Mouse (Mus musculus): ENCODE data around the gene Ubr3. TPM values are rescaled to one million over a fixed set of nuclear protein-coding genes. Genes with fewer than 3 reads are reported as not detected.
"Not testable (repeated sequence)": the region's sequence is repeated elsewhere in the genome, so short reads cannot be mapped to it uniquely, and the experiment has no call there.

The Ubr3 gene
- polyA plus RNA-seq, 1 experiment, result 19.1 TPM

DNA sequence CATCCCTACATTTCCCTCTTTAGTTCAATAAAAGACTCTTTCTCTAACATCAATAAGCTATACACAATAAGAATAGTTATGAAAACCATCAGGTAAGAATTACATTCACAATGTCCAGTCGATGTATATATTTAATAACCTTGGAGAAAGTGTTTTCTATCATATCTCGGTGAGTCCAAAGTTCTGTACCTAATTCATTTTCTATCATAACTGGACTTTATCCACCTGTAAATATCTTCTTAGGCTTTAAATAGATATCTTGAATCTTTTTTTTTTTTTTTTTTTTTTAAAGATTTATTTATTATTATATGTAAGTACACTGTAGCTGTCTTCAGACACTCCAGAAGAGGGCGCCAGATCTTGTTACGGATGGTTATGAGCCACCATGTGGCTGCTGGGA is 10.3 kb downstream of the Ubr3 start:
- not testable (repeated sequence) for DNase-seq (ENCODE audit: low read depth)

DNA sequence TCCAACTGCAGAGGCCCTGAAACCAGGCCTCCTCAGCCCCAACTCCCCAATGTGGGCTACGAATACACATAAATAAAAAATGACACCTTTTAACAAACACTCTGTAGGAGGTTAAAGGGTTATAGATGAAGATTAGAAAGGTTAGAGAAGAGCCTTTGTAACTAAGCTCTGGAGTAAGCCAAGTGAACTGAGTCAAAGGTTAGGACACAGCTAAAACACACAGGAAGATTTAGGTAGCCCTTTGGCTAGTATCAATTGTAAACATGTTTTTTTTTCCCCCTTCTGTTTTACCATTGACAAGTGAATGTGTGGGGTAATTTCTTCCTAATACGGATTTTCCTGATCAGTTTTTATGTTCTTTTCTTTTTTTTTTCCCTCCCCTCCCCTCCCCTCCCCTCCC is 15.8 kb downstream of the Ubr3 start:
- DNase-seq (ENCODE audit: low read depth), result no peak

DNA sequence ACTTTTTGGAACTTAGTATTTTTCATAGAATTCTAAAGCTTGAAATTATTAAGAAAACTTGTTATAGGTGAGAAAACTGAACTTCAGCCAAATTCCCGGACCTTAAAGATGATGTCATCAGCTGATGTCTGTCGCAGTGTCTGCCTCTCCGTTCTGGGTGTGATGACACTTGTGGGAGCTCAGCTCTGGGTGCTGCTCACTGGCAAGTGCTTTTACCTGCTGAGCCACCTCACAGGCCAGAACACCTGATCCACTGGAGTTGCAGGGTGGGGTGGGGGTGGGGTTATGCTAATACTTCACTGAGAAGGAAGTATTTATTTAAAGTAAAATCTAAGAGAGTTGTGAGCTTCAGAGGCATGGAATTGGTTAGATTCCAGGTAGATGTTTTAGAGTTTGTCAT is 20.3 kb downstream of the Ubr3 start:
- DNase-seq (ENCODE audit: low read depth), result no peak

DNA sequence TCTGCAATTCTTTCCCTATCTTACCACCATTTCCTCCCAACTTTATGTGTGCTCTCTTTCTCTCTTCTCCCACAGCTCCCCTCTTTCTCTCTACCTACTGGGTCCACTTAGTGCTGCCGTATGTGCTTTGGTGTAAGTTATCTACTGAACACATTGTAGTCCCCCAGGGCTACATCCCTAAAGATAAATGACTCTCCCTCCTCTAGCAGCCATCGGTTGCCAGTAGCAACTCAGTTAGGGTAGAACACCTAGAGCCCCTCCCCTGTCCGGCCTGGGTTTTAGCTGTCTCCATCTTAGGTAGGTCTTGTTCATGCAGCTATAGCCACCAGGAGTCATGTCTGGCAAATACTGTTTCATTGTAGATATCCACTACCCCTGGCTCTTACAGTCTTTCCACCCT is 27.9 kb downstream of the Ubr3 start:
- no peak for DNase-seq (ENCODE audit: low read depth)

DNA sequence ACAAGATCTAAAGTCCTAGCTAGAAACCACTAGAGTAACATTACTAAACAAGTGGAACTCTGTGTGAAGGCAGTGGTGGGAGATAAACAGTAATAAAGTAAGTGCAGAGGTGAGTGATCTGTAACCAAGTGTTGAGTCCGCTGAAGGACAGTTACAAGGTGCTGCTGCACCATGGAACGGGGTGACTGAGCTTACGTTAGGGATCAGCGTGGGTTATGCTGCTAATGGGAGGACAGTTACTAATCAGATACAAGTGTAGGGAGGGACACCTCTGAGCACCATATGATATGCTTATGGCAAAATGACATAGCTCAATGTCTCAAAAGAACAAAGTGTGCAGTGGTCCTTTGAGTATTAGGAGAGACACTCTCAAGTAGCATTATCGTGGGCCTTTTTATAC is 39.3 kb downstream of the Ubr3 start:
- no peak for DNase-seq (ENCODE audit: low read depth)

DNA sequence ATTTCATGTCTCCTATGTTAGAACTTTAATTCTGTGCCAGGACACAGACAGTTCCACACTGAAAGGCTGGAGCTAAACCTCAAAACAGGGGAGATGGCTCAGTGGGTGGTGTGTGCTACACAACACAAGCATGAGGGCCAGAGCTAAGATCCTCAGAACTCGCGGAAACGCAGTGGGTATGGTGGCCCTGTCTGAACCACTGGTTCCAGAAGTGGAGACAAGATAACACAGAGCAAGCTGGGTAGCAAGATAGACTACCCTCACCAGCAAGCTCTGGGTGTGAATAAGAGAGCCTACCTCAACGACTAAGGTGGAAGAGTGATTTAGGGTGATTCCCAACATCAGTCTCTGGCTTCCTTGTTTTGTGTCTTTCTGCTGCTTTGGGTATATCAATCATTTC is 42.2 kb downstream of the Ubr3 start:
- DNase-seq (ENCODE audit: low read depth), result no peak

DNA sequence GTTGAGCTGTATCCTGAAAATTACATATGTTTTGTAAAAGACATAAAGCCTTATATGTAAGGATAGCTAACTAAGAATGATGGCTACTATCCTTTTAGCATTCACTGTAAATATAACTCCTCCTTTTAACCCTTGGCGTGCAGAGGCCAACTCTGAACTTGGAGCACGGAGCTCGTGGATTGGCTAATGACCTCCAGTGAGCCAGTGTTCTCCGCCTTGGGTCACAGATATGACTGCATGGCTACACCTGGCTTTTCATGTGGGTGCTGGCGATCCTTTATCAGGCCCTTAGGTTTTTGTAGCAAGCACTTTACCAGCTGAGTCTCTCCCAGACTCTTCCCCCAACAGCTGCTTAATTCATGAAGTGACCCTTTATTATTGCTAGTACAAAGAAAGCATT is 42.6 kb downstream of the Ubr3 start:
- no peak for DNase-seq (ENCODE audit: low read depth)

DNA sequence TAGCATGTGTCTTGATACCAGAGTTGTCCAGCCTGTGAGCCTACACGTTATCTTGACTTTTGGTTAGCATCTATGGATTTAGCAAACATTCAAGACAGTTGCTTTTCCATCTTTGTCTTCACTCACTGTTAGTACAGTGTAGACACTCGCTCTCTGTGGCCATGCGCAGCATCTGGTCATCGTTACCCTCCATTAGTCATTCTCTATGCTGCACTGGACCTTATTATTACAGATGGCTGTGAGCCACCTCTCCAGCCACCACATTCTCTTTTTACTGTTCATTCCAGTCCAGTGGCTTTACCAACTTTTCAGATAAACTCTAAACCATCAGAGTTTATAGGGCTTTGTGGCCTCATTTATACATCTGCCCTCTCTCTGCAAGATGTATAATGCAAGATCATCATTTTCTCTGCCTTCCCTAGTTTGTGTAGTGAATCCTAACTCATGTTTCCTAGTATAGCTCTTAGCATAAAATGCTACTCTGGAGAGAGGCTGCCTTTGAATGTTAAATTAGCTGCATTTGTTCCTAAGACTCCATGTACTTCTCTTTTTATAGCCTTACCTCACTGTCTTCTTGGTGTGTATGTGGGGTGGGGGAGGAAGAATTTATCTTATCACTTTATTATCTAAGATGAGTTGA is 44.5 kb downstream of the Ubr3 start:
- no peak for DNase-seq (ENCODE audit: low read depth)

DNA sequence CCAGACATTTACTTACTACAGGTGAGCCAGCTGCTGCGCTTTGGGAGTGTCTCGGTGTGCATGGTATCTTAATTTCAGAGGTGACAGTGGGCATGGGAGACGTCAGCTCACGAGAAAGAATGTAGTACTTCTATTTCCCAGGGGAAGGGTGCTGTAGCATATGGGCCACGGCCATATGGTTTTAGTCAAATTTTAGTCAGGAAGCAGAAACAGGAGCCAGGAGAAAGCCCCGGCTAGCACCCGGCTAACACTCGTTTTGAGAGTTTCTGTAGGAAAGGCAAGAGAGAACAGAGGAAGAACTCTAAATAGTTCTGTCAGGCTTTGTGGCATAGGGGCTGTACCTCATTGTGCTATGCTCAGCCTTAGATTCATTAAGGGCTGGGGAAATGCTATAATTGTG is 55.8 kb downstream of the Ubr3 start:
- DNase-seq (ENCODE audit: low read depth), result no peak

DNA sequence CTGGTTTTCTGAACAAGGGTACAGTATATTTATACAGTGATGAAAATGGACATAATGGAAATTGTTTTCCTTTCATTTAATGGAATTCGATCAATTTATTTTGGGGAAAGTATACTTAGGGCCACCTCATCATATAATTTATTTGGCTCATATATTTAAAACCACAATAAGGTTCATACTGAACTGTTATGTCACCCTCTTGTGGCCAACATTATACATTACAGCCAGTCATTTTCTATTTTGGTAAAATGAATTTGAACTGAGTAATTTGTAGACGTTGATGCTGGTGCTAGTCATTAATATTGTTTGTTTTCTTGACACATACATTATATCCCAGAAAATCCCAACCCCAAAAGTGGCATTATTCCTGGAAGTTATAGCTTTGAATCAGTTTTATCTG is 58.6 kb downstream of the Ubr3 start:
- no peak for DNase-seq (ENCODE audit: low read depth)

DNA sequence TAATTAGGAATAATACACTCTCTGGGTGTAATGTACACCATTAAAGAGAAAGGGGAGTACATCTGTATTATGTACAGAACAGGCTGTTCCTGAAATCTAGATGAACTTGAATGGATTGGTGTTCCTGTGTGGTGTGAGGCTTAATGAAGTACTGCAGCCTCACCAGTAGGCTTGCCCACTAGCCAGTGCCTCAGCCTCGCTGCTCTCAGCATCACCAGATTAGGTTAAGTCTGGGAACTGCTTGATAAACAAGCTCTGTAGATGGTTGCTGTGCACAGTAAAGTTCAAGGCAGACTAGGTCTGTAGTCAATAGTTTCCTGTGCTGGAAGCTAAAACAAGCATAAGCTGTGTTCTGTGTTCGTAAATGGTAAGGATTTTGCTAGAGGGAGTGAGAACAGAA is 60.6 kb downstream of the Ubr3 start:
- no peak for DNase-seq (ENCODE audit: low read depth)

DNA sequence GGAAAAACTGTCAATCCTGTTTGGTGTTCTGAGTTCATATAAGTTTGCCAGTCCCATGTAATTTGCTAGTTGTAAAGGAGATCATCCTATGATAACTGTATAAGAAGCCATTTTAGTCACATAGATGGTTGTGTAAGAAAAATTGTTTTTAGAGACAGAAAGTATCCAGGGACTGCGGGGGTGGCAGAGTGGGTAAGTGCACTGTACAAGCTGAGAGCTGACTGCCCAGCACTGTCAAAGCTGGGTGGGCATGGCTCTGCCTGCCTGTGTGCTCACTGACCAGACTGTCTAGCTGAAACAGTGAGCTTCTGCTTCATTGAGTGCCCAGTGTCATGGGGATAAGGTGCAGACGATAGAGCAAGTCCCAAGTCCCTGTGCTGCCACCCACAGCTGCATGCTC is 77.8 kb downstream of the Ubr3 start:
- no peak for DNase-seq (ENCODE audit: low read depth)

DNA sequence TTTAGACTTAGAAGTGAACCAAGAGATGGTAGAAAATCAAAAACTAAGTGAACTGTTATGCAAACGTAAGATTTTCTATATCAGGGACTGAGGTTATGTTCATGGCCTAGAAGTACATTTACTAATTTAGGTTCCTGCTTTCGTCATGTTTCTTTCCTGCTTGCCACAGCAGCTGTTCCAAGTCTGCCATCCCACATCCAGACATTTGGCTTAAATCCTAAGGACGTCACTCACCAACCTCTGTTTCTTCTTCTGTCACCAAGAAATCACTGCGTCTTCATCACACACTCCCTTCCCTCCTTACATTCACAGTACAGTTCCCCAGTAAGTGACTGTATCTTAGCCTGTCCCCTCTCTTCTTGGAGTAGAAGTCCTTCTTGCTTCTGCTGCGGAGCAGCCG is 92.2 kb downstream of the Ubr3 start:
- DNase-seq (ENCODE audit: low read depth), result no peak

DNA sequence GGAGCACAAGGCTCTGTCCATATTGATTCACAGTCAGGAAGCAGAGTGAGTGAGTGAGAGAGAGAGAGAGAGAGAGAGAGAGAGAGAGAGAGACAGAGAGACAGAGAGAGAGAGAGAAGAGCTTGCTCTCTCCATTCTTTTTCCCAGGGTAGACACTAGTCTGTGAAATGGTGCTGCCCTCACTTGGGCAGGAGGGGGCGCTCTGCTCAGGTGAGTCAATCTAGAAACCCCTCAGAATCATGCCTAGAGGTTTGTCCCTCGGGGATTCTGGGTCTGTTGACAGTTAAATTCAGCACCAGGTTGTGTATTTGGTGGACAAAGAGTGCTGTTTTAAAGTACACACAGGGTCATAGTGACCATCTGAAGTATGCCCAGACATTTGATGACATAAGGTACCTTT is 93.6 kb downstream of the Ubr3 start:
- no peak for DNase-seq (ENCODE audit: low read depth)

DNA sequence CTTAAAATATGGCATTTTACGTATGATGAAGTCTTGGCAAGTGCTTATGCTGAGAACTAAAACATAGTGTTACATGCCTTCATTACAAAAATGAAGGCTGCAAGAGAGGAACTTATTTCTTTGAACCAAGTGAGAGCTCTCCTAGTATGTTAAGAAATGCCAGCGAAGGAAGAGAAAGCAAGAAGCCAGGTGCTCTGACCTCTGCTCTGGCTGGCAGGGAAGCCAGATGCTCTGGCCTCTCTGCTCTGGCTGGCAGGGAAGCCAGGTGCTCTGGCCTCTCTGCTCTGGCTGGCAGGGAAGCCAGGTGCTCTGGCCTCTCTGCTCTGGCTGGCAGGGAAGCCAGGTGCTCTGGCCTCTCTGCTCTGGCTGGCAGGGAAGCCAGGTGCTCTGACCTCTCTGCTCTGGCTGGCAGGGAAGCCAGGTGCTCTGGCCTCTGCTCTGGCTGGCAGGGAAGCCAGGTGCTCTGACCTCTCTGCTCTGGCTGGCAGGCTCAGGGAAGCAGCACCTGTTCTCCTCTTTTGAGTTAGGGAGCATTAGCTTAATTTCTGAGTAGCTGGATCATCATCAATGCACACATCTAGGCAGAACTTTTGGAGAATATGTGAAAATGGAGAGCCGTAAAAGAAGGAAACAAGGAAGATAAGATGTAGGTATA is 97.2 kb downstream of the Ubr3 start:
- DNase-seq (ENCODE audit: low read depth), result peak; percentile 24

DNA sequence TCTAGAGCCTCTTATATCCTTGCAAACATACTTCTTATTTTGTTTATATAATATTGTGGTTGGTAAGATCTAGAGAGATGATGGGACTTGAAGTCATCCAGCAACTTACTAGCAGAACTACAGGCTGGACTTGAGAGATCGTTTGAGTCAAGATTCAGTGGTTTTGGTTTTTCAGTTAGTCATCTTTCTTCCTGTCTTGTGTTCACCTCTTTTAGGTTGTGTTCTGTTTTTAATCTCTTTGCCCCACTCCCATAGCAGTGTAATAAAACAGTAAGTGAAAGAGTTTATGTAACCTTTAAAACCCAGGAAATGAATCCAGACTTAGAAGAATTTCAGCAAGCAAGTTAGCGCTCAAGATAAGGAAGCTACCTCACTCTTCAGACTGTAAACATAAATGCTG is 97.7 kb downstream of the Ubr3 start:
- no peak for DNase-seq (ENCODE audit: low read depth)

DNA sequence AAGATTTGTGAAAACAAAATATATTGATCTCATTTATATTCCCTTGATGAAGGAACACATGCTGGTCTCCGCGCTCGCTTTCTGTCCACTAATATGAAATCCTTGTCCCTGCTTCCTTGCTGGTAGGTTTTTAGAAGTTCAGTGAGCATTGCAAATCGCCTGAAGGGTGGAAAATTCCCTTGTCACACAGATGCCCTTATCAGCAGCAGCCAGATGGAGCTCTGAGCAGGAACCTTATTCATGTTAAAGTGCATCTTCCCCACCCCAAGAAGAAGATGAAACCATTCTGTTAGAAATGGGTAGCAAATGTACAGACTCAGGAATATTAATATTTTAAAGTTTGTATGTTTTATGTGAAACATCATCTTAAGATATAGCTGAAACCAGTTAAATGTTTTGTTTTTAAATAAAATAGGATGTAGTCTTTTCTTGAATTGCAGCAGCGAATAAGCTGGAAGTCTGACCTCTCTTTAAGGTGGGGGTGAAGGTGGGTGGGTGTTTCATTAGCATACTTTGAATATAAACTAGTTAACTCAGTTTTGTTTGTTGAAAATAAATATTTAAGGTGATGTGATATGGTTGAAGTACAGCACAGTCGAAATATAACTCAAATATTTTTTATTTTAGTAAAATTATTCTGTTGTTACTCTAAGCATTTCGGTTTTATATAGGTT is 102.2 kb downstream of the Ubr3 start:
- DNase-seq (ENCODE audit: low read depth), result no peak

DNA sequence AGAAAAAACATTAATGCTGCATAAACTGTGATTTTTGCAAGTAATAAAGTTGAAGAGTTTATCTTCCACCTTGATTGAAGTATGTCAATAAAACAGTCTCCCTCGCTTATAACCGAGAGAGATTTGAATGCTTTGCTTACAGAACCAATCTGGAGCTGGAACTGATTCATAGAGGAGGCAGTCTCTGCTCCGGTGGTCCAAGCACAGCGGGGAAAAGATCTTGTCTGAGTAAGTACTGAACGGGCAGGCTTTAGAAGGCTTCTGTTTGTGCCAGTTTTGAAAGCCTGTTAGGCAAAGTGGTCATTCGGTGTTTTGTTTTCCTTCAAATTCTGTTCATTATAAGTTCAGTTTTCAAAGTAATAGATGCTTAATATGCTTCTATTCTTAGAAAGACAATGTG is 103.3 kb downstream of the Ubr3 start:
- DNase-seq (ENCODE audit: low read depth), result no peak

DNA sequence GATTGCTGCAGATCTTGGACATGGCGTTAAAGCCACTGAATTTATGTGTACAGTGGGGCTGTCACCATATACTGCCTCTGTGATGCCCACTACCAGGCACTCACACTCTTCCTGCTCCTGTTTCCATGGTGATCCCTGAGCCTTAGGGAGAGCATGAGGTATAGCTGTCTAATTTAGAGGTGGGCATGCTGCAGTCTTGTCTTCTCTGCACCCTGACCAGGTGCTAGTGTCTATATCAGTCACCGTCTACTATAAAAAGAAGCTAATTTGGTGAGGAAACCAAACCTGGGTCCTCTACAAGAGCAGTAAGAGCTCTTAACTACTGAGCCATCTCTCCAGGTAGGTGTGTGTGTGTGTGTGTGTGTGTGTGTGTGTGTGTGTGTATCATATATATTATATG is 109.4 kb downstream of the Ubr3 start:
- no peak for DNase-seq (ENCODE audit: low read depth)

DNA sequence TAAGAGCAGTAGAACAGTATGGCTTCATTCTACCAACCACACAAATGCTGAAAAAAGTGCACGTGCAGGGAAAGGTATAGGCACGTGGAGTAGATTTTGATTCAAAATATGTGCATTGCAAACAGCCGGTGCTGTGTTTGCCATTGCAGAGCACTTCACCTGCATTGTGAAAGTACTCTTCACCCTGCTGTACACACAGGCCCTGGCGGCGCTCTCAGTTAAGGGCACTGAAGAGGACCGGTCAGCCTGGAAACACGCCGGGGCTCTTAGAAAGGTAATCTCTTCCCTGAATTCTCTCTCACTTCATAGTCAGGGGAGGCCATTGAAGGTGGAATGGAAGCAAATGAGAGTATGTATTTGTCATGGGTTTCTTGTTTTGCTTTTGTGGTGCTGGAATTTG is 115.9 kb downstream of the Ubr3 start:
- no peak for DNase-seq (ENCODE audit: low read depth)

DNA sequence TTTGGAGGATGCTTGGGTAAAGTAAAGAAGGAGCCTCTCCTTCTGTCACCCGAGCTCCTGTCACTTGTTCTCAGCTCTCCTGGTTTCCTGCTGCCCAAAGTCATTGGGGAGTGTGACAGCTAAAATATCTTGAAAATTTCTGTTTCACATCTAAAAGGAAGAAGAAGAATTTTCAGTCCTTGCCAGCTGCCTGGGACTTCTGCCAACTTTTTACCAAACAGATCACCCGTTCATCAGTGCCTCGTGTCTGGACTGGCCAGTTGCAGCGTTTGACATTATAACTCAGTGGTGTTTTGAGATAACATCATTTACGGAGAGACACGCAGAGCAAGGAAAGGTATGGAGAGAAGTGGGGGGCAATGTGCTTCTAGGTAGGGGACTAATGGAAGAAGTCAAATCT is 121.2 kb downstream of the Ubr3 start:
- DNase-seq (ENCODE audit: low read depth), result no peak

DNA sequence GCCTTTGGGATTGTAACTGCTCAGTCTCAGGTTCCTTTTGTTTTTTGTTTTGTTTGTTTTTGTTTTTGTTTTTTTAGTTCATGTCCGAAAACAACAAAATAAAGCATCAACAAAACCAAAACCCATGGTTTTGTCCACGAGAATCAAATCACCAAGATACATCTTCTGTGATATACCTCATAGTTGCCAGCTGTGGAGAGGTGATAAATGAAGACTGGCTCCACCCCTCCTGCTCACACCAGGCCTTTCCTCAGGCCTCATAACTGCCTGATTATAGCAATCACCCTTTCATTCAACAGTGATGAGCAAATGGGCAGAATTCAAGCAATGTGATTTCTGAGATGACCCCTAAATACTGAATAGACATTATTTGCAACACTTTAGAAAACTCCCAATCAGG is 127.4 kb downstream of the Ubr3 start:
- DNase-seq (ENCODE audit: low read depth), result no peak

DNA sequence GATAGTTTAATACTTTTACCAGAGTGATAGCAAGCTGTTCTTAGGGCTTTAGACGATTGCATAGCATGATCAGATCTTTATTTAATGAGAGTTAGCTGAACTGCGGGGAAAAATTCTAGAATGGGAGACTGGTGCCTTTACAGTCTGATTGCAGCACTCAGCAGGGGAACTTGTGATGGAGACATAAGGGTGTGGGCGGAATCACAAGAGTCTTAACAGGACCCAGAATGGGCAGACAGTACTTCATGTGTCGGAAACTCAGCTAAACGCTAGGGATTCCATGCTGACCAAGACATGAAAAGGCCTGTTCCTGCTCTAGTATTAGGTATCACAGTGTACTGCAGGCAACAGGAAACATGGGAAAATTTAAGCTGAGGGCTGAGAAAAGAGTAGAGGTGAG is 128.7 kb downstream of the Ubr3 start:
- DNase-seq (ENCODE audit: low read depth), result no peak

DNA sequence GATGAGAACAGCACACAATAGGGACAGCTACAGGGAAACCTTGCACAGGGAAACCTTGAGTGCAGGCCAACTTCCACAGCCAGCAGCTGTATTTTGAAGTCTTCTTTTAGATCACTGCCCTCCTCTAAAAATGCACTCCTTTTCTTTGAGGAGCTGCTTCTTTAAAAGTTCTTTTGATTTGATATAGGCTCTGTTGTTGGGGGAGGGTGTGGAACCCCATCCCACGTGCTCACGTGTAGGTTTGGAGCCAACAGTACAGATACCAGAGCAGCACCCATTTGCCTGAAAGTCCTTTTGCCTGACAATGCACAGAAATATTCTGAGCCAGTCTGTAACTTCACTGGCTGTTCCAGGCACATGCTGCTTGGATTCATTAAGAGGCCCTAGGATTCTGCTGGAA is 134.4 kb downstream of the Ubr3 start:
- no peak for DNase-seq (ENCODE audit: low read depth)
